Mouse (Mus musculus) cerebellum, postnatal 10 days (tissue): ENCODE results near the gene Sema3b.

Source experiments
- DNase-seq, 2 experiments: peaks; one replicate each; pipeline ENCODE4 v3.0.0; 2021; ENCODE audit warnings: mixed read lengths in 2 of 2

Sema3b gene

GRCm38 (mm10) chr9:107611456-107612190 is 2.6 kb upstream of the Sema3b start:
- DNase-seq, result no peak

- no peak for DNase-seq
These were observed 403 bp upstream of the Sema3b start for GRCm38 (mm10) chr9:107609433-107609830.

GRCm38 (mm10) chr9:107607653-107608245 is 1.3 kb downstream of the Sema3b start:
- peak in 1 of 2 experiments; percentile 19 for DNase-seq

- DNase-seq, result no peak
These were observed 2.0 kb downstream of the Sema3b start for GRCm38 (mm10) chr9:107607036-107607435.

DNA sequence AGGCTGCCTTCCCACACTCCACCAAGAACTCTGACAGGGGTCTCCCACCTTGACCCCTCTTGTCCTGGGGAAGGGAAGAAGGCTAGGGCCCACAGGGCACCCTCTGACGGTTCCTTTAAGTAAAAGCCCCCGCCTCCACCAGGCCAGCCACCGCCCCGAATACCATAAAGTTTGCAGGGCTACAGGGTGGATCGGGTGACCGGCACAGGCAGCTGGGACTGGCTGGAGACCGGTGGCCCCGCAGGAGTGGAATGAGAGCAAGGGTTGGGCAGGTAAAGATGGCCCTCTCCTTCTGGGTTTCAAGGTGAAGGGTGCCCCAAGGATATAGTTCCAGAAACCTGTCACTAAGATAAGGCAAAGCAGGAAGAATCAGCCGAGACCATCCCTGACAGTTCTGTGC is 2.4 kb downstream of the Sema3b start:
- no peak for DNase-seq

- DNase-seq, result no peak
These were observed 3.9 kb downstream of the Sema3b start for GRCm38 (mm10) chr9:107605041-107605661.

- DNase-seq, result no peak
These were observed 5.8 kb downstream of the Sema3b start for GRCm38 (mm10) chr9:107603251-107603650.

GRCm38 (mm10) chr9:107602068-107602648 is 6.9 kb downstream of the Sema3b start:
- DNase-seq, result peak; percentile 98 to 100

DNA sequence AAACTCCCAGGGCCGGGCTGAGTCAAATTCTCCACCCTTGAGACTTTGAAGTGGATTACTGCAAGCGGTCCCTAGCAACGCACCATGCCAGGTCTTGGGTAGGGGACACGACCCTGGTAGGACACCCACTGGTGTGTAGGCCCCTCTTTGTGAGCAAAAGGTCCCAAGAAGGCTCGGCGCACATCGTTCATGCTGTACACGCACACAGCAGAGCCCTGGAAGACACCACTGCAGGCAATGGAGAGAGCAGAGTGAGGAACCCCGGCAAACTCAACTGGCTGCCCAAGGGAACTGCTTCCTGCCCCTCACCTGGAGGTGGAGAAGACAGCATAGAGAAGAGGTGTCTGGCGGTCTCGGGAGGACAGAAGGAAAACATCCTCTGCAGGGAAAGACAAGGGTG is 7.8 kb downstream of the Sema3b start:
- no peak for DNase-seq

DNA sequence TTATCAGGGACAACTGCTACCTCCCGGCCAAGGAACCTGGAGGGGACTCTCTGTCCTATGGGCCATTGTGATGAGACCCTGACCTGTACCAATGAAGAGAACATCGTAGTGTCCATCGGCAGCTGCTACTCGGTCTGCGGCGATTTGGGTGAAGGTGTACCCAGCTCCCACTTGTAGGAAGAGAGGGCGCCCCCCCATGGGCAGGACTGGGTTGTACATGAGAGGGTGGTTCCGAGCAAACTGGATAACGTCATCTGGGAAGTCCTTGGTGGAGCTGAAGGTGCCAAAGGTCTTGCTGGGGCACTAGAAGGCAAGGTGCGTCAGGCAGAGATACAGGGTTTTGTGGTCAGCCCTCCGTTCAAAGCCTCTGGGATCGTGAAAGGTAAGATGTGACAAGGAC is 8.3 kb downstream of the Sema3b start:
- peak; percentile 42 to 63 for DNase-seq

GRCm38 (mm10) chr9:107599842-107600241 is 9.2 kb downstream of the Sema3b start:
- DNase-seq, result peak; percentile 73 to 74

DNA sequence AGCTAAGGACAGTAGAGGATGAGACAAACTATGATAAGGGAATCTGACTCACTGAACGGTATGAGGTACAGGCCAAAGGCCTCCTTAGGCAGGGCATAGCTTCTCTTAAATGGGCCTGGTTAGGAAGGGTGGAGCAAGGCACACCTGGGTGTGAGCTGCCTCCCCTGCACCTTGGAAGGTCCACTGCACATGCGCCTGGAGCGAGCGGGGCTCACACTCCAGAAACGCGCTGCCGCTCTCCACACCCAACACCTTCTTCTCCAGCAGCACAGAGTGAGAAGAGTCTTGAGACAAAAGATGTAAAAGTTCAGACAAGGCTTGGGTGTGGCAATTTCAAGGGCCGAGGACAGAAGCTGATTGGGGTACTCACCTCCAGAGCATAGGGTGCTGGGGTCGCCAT is 9.6 kb downstream of the Sema3b start:
- no peak for DNase-seq

- DNase-seq, result no peak
These were observed 10.6 kb downstream of the Sema3b start for GRCm38 (mm10) chr9:107598385-107598784.

DNA sequence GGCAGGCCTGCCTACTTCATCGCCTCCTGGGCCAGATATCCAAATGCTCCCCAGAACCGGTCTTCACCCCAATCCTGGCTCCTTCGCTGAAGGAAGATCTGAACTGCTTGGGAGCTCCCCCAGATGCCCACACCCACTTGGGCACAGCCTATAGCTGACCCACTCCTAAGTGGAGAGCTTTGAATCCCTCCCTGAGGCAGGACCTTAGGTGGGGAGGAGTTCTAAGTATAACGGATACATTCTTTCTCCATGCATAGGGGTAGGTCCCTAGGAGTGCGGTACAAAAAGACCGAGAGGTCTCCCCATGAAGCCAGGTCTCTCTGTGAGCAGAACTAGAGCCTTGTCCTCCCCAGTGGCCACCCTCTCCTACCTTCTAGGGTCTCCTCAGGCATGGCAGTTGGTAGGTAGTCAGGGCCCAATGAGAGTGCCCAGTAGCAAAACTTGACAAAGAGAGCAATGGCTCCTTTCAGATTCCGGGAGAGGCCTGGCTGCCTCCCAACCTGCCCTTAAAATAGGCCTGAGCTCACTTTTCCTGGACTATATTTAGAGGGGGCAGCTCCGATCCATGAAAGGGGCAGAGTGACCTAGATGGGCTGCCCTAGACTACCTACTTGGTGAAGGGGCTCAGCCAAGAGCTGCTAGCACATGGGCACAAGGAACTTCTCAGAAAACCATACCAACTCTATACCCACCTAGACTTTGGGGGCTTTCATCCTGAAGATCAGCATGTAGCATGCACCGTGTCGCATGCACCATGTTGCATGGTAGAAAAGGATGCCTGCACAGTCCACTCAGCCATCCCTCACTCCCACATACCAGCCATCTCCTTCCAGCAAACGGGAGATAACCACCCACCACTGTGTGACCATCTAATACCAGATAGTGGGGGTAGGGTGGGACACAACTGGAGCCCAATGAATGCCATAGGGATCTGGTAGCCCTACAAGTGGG is 12.1 kb downstream of the Sema3b start:
- DNase-seq, result no peak

- no peak for DNase-seq
These were observed 14.6 kb downstream of the Sema3b start for GRCm38 (mm10) chr9:107594281-107595062.

DNA sequence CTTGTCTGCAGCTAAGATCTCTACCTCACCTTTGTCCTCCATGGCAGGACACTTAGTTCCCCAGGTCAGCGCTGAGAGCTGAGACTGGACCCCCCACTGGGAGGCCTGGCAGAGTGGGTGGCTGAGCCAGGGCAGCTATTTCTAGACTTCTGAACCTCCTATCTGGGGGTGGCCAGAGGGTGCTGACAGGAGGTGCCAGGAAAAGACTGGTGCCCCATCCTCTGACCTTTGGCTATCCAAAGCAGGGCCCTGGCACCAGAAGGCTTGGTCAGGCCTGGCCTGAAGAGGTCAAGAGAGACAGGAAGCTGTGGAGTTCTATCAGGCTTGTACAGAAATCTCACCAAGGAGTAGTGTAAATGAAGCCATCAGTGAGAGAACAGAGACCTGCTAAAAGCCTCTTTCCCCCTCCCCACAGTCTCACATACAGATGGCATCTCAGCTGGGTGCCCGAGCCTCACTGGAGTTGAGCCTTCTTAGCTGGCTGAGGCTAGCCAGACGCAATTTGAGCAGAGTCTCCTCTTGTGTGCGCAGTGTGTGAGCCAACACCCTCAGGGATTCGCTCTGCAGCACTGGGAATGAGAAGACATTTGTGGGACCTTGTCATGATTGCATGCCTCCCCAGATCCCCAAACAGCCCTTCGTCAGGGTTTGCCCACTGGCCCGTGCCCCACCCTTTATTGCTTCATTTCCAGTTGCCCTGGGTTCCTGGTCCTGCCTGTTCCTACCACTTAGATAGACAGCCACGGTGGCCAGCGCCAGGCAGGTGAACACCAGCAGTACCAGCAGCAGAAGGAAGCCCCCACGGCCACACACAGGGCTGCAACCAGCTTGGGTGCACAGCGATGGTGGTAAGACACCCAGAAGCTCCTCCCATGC is 15.7 kb downstream of the Sema3b start:
- peak; percentile 90 to 94 for DNase-seq

DNA sequence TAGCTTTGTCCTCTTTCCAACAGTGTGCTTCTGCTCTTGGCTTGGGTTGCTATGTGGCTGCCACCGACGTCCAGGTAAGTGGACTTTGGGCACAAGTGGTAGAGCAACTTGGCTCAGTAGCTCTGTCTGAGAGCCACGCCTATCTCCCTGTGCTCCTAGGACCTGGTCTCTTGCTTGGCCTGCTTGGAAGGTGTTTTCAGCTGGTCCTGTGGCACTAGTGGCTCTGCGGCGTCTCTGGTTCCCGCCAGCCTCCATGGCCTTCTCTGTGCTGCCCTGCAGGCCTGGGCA is 18.3 kb downstream of the Sema3b start:
- no peak for DNase-seq

GRCm38 (mm10) chr9:107590058-107590772 is 18.8 kb downstream of the Sema3b start:
- DNase-seq, result peak in 1 of 2 experiments; percentile 33

- no peak for DNase-seq
These were observed 21.0 kb downstream of the Sema3b start for GRCm38 (mm10) chr9:107587833-107588639.
